Mouse (Mus musculus): ENCODE results near the gene Mrps21. TPM values are rescaled to one million over a fixed set of nuclear protein-coding genes. Genes with fewer than 3 reads are reported as not detected.

Gene Mrps21
- total and polyA plus RNA-seq, 2 experiments from 2014 or later: 88.3 to 241 TPM

GRCm38 (mm10) chr3:95816681-95817080, 54.6 kb downstream of the Mrps21 start:
- H3K9ac ChIP-seq (replicated peaks; ENCODE audit: low read length, poor library complexity, severe bottlenecking): no peak overlapping the region
- WGBS: 95% methylated on average over 3 of the region's 3 CpGs

More at GRCm38 (mm10) chr3:95816681-95817080, 54.6 kb downstream of the Mrps21 start:
- DNase-seq (ENCODE audit: low spot score) (no peak), ATAC-seq (ENCODE audit: low FRiP score) (no peak)
- H3K4me1 ChIP-seq (ENCODE audit: insufficient read depth, low read length): peaks cover 9% of the 10 kb centered on the region; the same call in 1 of the 2 replicates
- H3K4me2 ChIP-seq (ENCODE audit: low read depth, low read length, poor library complexity, severe bottlenecking): peak overlapping the region; percentile 23
- no peaks in the 10 kb centered on the region for H3K27me3 ChIP-seq (ENCODE audit: insufficient read depth, low read length)
- H3K4me3 ChIP-seq (ENCODE audit: low read depth, low read length): peak overlapping the region; percentile 76; the same call in 1 of the 2 replicates
- H3K36me3 ChIP-seq (ENCODE audit: insufficient read depth, low read length): no peaks in the 10 kb centered on the region
- no peak overlapping the region for H3K27ac ChIP-seq (ENCODE audit: low read depth, low read length)
- TF ChIP-seq CTCF (IDR thresholded peaks at IDR 0.05): no peak
- no peaks in the 10 kb centered on the region for H3K9me3 ChIP-seq (ENCODE audit: low read length)

Other genes starting within 250 kb of the Mrps21 start
- gene Ensa, start 246.5 kb downstream of the Mrps21 start, total RNA-seq (2014; rRNA removed): 100 and 124 TPM in 2 replicates
- 167 and 169 TPM in 2 replicates for gene Ensa, start 246.5 kb downstream of the Mrps21 start, polyA plus RNA-seq (2015; fragmentation: Nextera tagmentation; extraction: Ambion mirVana)
- gene Mcl1, start 212.7 kb downstream of the Mrps21 start, total RNA-seq (2014; rRNA removed): 105 and 136 TPM in 2 replicates
- 35.8 and 42.8 TPM in 2 replicates for gene Mcl1, start 212.7 kb downstream of the Mrps21 start, polyA plus RNA-seq (2015; fragmentation: Nextera tagmentation; extraction: Ambion mirVana)
- gene Adamtsl4, start 183.6 kb downstream of the Mrps21 start, total RNA-seq (2014; rRNA removed): 1.3 and 1.4 TPM in 2 replicates
- gene Adamtsl4, start 183.6 kb downstream of the Mrps21 start, polyA plus RNA-seq (2015; fragmentation: Nextera tagmentation; extraction: Ambion mirVana): 1.0 and 1.4 TPM in 2 replicates
- 6.2 and 9.9 TPM in 2 replicates for gene Ecm1, start 131.9 kb downstream of the Mrps21 start, total RNA-seq (2014; rRNA removed)
- gene Ecm1, start 131.9 kb downstream of the Mrps21 start, polyA plus RNA-seq (2015; fragmentation: Nextera tagmentation; extraction: Ambion mirVana): 9.7 and 10.8 TPM in 2 replicates
- 34.7 and 39.8 TPM in 2 replicates for gene Tars2, start 111.3 kb downstream of the Mrps21 start, total RNA-seq (2014; rRNA removed)
- gene Tars2, start 111.3 kb downstream of the Mrps21 start, polyA plus RNA-seq (2015; fragmentation: Nextera tagmentation; extraction: Ambion mirVana): 40.8 and 45.0 TPM in 2 replicates
- 28.8 and 30.6 TPM in 2 replicates for gene Rprd2, start 52.7 kb downstream of the Mrps21 start, total RNA-seq (2014; rRNA removed)
- gene Rprd2, start 52.7 kb downstream of the Mrps21 start, polyA plus RNA-seq (2015; fragmentation: Nextera tagmentation; extraction: Ambion mirVana): 20.1 and 23.6 TPM in 2 replicates
- gene Prpf3, start 15.6 kb downstream of the Mrps21 start, total RNA-seq (2014; rRNA removed): 9.3 and 11.0 TPM in 2 replicates
- gene Prpf3, start 15.6 kb downstream of the Mrps21 start, polyA plus RNA-seq (2015; fragmentation: Nextera tagmentation; extraction: Ambion mirVana): 24.0 and 26.9 TPM in 2 replicates
- 4.2 and 5.2 TPM in 2 replicates for gene Ciart, start 10.7 kb upstream of the Mrps21 start, total RNA-seq (2014; rRNA removed)
- gene Ciart, start 10.7 kb upstream of the Mrps21 start, polyA plus RNA-seq (2015; fragmentation: Nextera tagmentation; extraction: Ambion mirVana): 9.3 and 12.6 TPM in 2 replicates
- 6.5 and 27.7 TPM in 2 replicates for gene BC028528, start 20.5 kb upstream of the Mrps21 start, total RNA-seq (2014; rRNA removed)
- 14.6 and 18.8 TPM in 2 replicates for gene BC028528, start 20.5 kb upstream of the Mrps21 start, polyA plus RNA-seq (2015; fragmentation: Nextera tagmentation; extraction: Ambion mirVana)
- gene Aph1a, start 22.4 kb upstream of the Mrps21 start, total RNA-seq (2014; rRNA removed): 67.5 and 71.6 TPM in 2 replicates
- gene Aph1a, start 22.4 kb upstream of the Mrps21 start, polyA plus RNA-seq (2015; fragmentation: Nextera tagmentation; extraction: Ambion mirVana): 39.0 and 45.2 TPM in 2 replicates
- 5.1 and 8.0 TPM in 2 replicates for gene Car14, start 33.2 kb upstream of the Mrps21 start, total RNA-seq (2014; rRNA removed)
- gene Car14, start 33.2 kb upstream of the Mrps21 start, polyA plus RNA-seq (2015; fragmentation: Nextera tagmentation; extraction: Ambion mirVana): 6.8 and 7.5 TPM in 2 replicates
- 24.7 and 27.5 TPM in 2 replicates for gene Anp32e, start 57.7 kb upstream of the Mrps21 start, total RNA-seq (2014; rRNA removed)
- 70.9 and 86.9 TPM in 2 replicates for gene Anp32e, start 57.7 kb upstream of the Mrps21 start, polyA plus RNA-seq (2015; fragmentation: Nextera tagmentation; extraction: Ambion mirVana)
- 52.5 and 62.7 TPM in 2 replicates for gene Plekho1, start 124.5 kb upstream of the Mrps21 start, total RNA-seq (2014; rRNA removed)
- 37.3 and 41.2 TPM in 2 replicates for gene Plekho1, start 124.5 kb upstream of the Mrps21 start, polyA plus RNA-seq (2015; fragmentation: Nextera tagmentation; extraction: Ambion mirVana)
- 29.5 and 35.3 TPM in 2 replicates for gene Vps45, start 186.9 kb upstream of the Mrps21 start, total RNA-seq (2014; rRNA removed)
- 60.6 and 61.1 TPM in 2 replicates for gene Vps45, start 186.9 kb upstream of the Mrps21 start, polyA plus RNA-seq (2015; fragmentation: Nextera tagmentation; extraction: Ambion mirVana)
- 14.3 and 16.3 TPM in 2 replicates for gene Otud7b, start 233.0 kb upstream of the Mrps21 start, total RNA-seq (2014; rRNA removed)
- 5.7 and 7.5 TPM in 2 replicates for gene Otud7b, start 233.0 kb upstream of the Mrps21 start, polyA plus RNA-seq (2015; fragmentation: Nextera tagmentation; extraction: Ambion mirVana)

Measured in midbrain, postnatal 0 days (tissue).